ENCODE assay signal across 16 mouse cellular contexts in genomic region chr1:151977596-151977995, GRCm38 (mm10).
DNase-seq lines count a peak whose midpoint lies in the region; ATAC-seq and TF ChIP-seq lines count a peak whose summit lies in the region.
"Had no signal": no experiment of that assay in that cellular context is flagged by ENCODE, and none has a peak within 500 bp of the region (broad histone marks: within the 10 kb centered on the region; RNA-seq: fewer than 3 reads in every experiment).

No protein-coding gene starts in this region.

- TF ChIP-seq CTCF in brain, embryonic 14.5 days (IDR thresholded peaks at IDR 0.05; ENCODE audit: borderline replicate concordance, extremely low read depth, insufficient read depth, insufficient read length) = no peak
- no peak for TF ChIP-seq CTCF in forebrain, postnatal 0 days (IDR thresholded peaks at IDR 0.05; ENCODE audit: low read depth)

- 22% methylated on average over 5 of the region's 5 CpGs for WGBS in forebrain, postnatal 0 days
- 44% methylated on average over 5 of the region's 5 CpGs for WGBS in midbrain, embryonic 12.5 days

- H3K4me3 ChIP-seq in ES-E14 (ENCODE audit: insufficient read depth in 1 of 2, low read depth in 1 of 2, low read length in 2 of 2, poor library complexity in 1 of 2, severe bottlenecking in 1 of 2) = no peak overlapping the region
- no peak overlapping the region for H3K4me3 ChIP-seq in forebrain, postnatal 0 days (ENCODE audit: low read depth, low read length)
- H3K4me3 ChIP-seq in midbrain, embryonic 12.5 days = no peak overlapping the region
- H3K4me3 ChIP-seq: heart, embryonic 10.5 days; megakaryocyte, embryonic 14.5 days had no signal

- no peaks in the 10 kb centered on the region for H3K27me3 ChIP-seq in forebrain, postnatal 0 days (ENCODE audit: insufficient read depth, low read length)
- H3K27me3 ChIP-seq in midbrain, embryonic 12.5 days = no peaks in the 10 kb centered on the region
- H3K27me3 ChIP-seq: megakaryocyte, embryonic 14.5 days had no signal

- no peaks in the 10 kb centered on the region for H3K9me3 ChIP-seq in ES-E14 (ENCODE audit: control insufficient read depth, insufficient read depth, low read depth, low read length)
- no peaks in the 10 kb centered on the region for H3K9me3 ChIP-seq in forebrain, postnatal 0 days (ENCODE audit: low read length)
- H3K9me3 ChIP-seq in midbrain, embryonic 12.5 days = no peaks in the 10 kb centered on the region
- H3K9me3 ChIP-seq: heart, embryonic 10.5 days; megakaryocyte, embryonic 14.5 days had no signal

- H3K27ac ChIP-seq in ES-E14 (ENCODE audit: insufficient read depth, low read depth, low read length, poor library complexity, severe bottlenecking) = no peak overlapping the region
- H3K27ac ChIP-seq in forebrain, postnatal 0 days (ENCODE audit: low read depth, low read length) = no peak overlapping the region
- peak overlapping the region; percentile 60 for H3K27ac ChIP-seq in midbrain, embryonic 12.5 days (replicated peaks)
- H3K27ac ChIP-seq: heart, embryonic 10.5 days had no signal

- no peaks in the 10 kb centered on the region for H3K36me3 ChIP-seq in ES-E14 (ENCODE audit: control insufficient read depth, insufficient read depth, low read length, poor library complexity, severe bottlenecking)
- H3K36me3 ChIP-seq in forebrain, postnatal 0 days (ENCODE audit: insufficient read depth) = no peaks in the 10 kb centered on the region; the same call in 1 of the 2 replicates
- no peaks in the 10 kb centered on the region for H3K36me3 ChIP-seq in midbrain, embryonic 12.5 days
- H3K36me3 ChIP-seq: heart, embryonic 10.5 days had no signal

- no peak for TF ChIP-seq POLR2A in brain, embryonic 14.5 days (IDR thresholded peaks at IDR 0.05; ENCODE audit: borderline replicate concordance, extremely low read depth, insufficient read depth, insufficient read length, poor library complexity, severe bottlenecking)

- in situ Hi-C loops in ES-E14 (cut with MboI; ENCODE audit: low sequenced_read_pairs in 2 of 2, unreplicated experiment in 2 of 2) = no loop called here

- ATAC-seq in forebrain, postnatal 0 days = peak; percentile 87
- ATAC-seq in midbrain, embryonic 12.5 days (ENCODE audit: low FRiP score, low read depth) = peak; percentile 83
- ATAC-seq in inflammation-experienced regulatory T-cells, adult 6 months = no peak
- ATAC-seq: liver, postnatal 0 days had no signal

- H3K4me1 ChIP-seq in ES-E14 (ENCODE audit: control insufficient read depth in 2 of 2, insufficient read depth in 2 of 2, low read length in 2 of 2, poor library complexity in 1 of 2) = peaks cover 2 to 10% of the 10 kb centered on the region in 2 experiments; a peak in 2 of 4 replicates
- H3K4me1 ChIP-seq in forebrain, postnatal 0 days (ENCODE audit: insufficient read depth) = peaks cover 4% of the 10 kb centered on the region; the same call in 1 of the 2 replicates
- peaks cover 24% of the 10 kb centered on the region for H3K4me1 ChIP-seq in midbrain, embryonic 12.5 days

- no peak overlapping the region for H3K9ac ChIP-seq in ES-E14 (ENCODE audit: insufficient read depth, low read depth, low read length, poor library complexity, severe bottlenecking)
- no peak overlapping the region for H3K9ac ChIP-seq in forebrain, postnatal 0 days
- no peak overlapping the region for H3K9ac ChIP-seq in midbrain, embryonic 12.5 days (replicated peaks)
- H3K9ac ChIP-seq: liver, postnatal 0 days had no signal

- DNase-seq in ES-E14 (ENCODE audit: low read depth, low spot score) = peak; percentile 9
- peak; percentile 84 for DNase-seq in brain, embryonic 14.5 days (ENCODE audit: low read depth)
- no peak for DNase-seq in forebrain, postnatal 0 days
- DNase-seq in cerebellum, postnatal 10 days = no peak
- DNase-seq in ovary, adult 18-20 months (ENCODE audit: low spot score) = no peak
- no peak for DNase-seq in spleen, postnatal 36 days (ENCODE audit: low spot score in 2 of 2)
- DNase-seq: adrenal gland, postnatal 36 days; cerebellum, adult 18-20 months; kidney, postnatal 4 days; left cerebral cortex, postnatal 4 days; liver, postnatal 0 days; spleen, adult 18-20 months had no signal

- no peak overlapping the region for H3K4me2 ChIP-seq in forebrain, postnatal 0 days (ENCODE audit: low read depth)
- H3K4me2 ChIP-seq in midbrain, embryonic 12.5 days (replicated peaks) = no peak overlapping the region

TF ChIP-seq in ES-E14, 5 proteins besides CTCF, POLR2A, EP300 and RAD21:
- TF ChIP-seq ZC3H11A (IDR thresholded peaks at IDR 0.05; ENCODE audit: borderline replicate concordance, low read depth, low read length) (no peak), MAFK (IDR thresholded peaks at IDR 0.05; ENCODE audit: insufficient read depth, low read depth, low read length) (no peak), HCFC1 (IDR thresholded peaks at IDR 0.05; ENCODE audit: borderline replicate concordance, insufficient read depth, low read length) (no peak), ZNF384 (IDR thresholded peaks at IDR 0.05; ENCODE audit: low read depth, low read length) (no peak), CHD2 (IDR thresholded peaks at IDR 0.05; ENCODE audit: low read depth, low read length) (no peak)
TF ChIP-seq in ES-E14: peak in this region for 0.

Comparison
In these comparisons a context has a peak if more than half of its experiments do, and no peak if none do; other contexts are left out.
1. DNase-seq: peak in ES-E14 (single experiment) and brain, embryonic 14.5 days (single experiment); none in forebrain, postnatal 0 days (single experiment), cerebellum, postnatal 10 days (0 of 2), ovary, adult 18-20 months (single experiment) and spleen, postnatal 36 days (0 of 2).